ENCODE assay signal across 8 mouse cellular contexts in genomic region chr7:97332667-97333041, GRCm38 (mm10). TPM values are rescaled to one million over a fixed set of nuclear protein-coding genes. Genes with fewer than 3 reads are reported as not detected.
DNase-seq lines count a peak whose midpoint lies in the region; ATAC-seq and TF ChIP-seq lines count a peak whose summit lies in the region.

No protein-coding gene starts in this region.

- peak overlapping the region; percentile 92 for H3K27ac ChIP-seq in gastrocnemius, adult 2 months
- H3K27ac ChIP-seq in forebrain, embryonic 13.5 days: no peak overlapping the region
- H3K27ac ChIP-seq in liver, embryonic 16.5 days (ENCODE audit: low read length): no peak overlapping the region

- H3ac ChIP-seq in C2C12 (ENCODE audit: control insufficient read depth, insufficient read length, low read depth): peak overlapping the region; percentile 64

- peaks cover 26% of the 10 kb centered on the region for H3K4me1 ChIP-seq in forebrain, embryonic 13.5 days
- peaks cover 13% of the 10 kb centered on the region for H3K4me1 ChIP-seq in liver, embryonic 16.5 days (ENCODE audit: control insufficient read depth, low read depth, low read length)

- H3K4me2 ChIP-seq in forebrain, embryonic 13.5 days: peak overlapping the region; percentile 78
- peak overlapping the region; percentile 91 for H3K4me2 ChIP-seq in liver, embryonic 16.5 days (ENCODE audit: low read depth, low read length)

- WGBS in forebrain, embryonic 13.5 days: 3% methylated on average over 9 of the region's 9 CpGs
- WGBS in liver, embryonic 16.5 days (ENCODE audit: insufficient replicate concordance): 5% methylated on average over 9 of the region's 9 CpGs

- no peaks in the 10 kb centered on the region for H3K79me2 ChIP-seq in C2C12 (ENCODE audit: control insufficient read depth, insufficient read depth)

- no peak for TF ChIP-seq CTCF in gastrocnemius, adult 2 months (IDR thresholded peaks at IDR 0.05)
- no peak for TF ChIP-seq CTCF in C2C12 (IDR thresholded peaks at IDR 0.05; ENCODE audit: control insufficient read depth, insufficient read depth, insufficient read length)

- no peaks in the 10 kb centered on the region for H3K27me3 ChIP-seq in C2C12 (ENCODE audit: control insufficient read depth, insufficient read depth, insufficient read length)
- no peaks in the 10 kb centered on the region for H3K27me3 ChIP-seq in forebrain, embryonic 13.5 days
- H3K27me3 ChIP-seq in liver, embryonic 16.5 days (ENCODE audit: control insufficient read depth, insufficient read depth, low read depth, low read length): no peaks in the 10 kb centered on the region

- peak overlapping the region; percentile 79 for H3K9ac ChIP-seq in forebrain, embryonic 13.5 days
- peak overlapping the region; percentile 71 for H3K9ac ChIP-seq in liver, embryonic 16.5 days (ENCODE audit: low read depth, low read length)

- no peaks in the 10 kb centered on the region for H3K9me3 ChIP-seq in forebrain, embryonic 13.5 days (replicated peaks)
- no peaks in the 10 kb centered on the region for H3K9me3 ChIP-seq in liver, embryonic 16.5 days (replicated peaks; ENCODE audit: control insufficient read depth, low read length)

- ATAC-seq in forebrain, embryonic 13.5 days: no peak
- no peak for ATAC-seq in liver, embryonic 16.5 days (ENCODE audit: low read depth)

- no peak for DNase-seq in gastrocnemius, adult 2 months
- DNase-seq in gastrocnemius, postnatal 4 days (ENCODE audit: low spot score in 2 of 2): no peak
- DNase-seq in adrenal gland, postnatal 25 days: no peak
- no peak for DNase-seq in layer of hippocampus, adult 9-11 months
- DNase-seq in urinary bladder, postnatal 36 days (ENCODE audit: low spot score in 2 of 2): no peak

- H3K36me3 ChIP-seq in C2C12 (ENCODE audit: control insufficient read depth, insufficient read depth): no peaks in the 10 kb centered on the region
- H3K36me3 ChIP-seq in forebrain, embryonic 13.5 days (ENCODE audit: poor library complexity, severe bottlenecking): no peaks in the 10 kb centered on the region
- no peaks in the 10 kb centered on the region for H3K36me3 ChIP-seq in liver, embryonic 16.5 days (ENCODE audit: control insufficient read depth, insufficient read depth)

- H3K79me3 ChIP-seq in C2C12 (ENCODE audit: low read depth): no peaks in the 10 kb centered on the region

- intact Hi-C loops in gastrocnemius, adult 2 months (cut with DNase I): no loop called here

- peak overlapping the region; percentile 100 for H3K4me3 ChIP-seq in gastrocnemius, adult 2 months
- peak overlapping the region; percentile 49 for H3K4me3 ChIP-seq in C2C12 (ENCODE audit: insufficient read depth, poor library complexity, severe bottlenecking)
- H3K4me3 ChIP-seq in forebrain, embryonic 13.5 days: peak overlapping the region; percentile 80
- H3K4me3 ChIP-seq in liver, embryonic 16.5 days (ENCODE audit: low read depth, low read length): peak overlapping the region; percentile 82

TF ChIP-seq in C2C12, 6 proteins besides CTCF, POLR2A, EP300 and RAD21:
- TF ChIP-seq CEBPB (IDR thresholded peaks at IDR 0.05; ENCODE audit: low read depth) (no peak), MYOG (IDR thresholded peaks at IDR 0.05; ENCODE audit: control insufficient read depth, extremely low read depth, insufficient read length) (no peak), FOSL1 (IDR thresholded peaks at IDR 0.05; ENCODE audit: insufficient read depth, low read length, poor library complexity, severe bottlenecking) (no peak), USF1 (IDR thresholded peaks at IDR 0.05; ENCODE audit: low read depth) (no peak), MAX (IDR thresholded peaks at IDR 0.05) (no peak), MYOD1 (IDR thresholded peaks at IDR 0.05; ENCODE audit: control insufficient read depth, insufficient read length, low read depth) (no peak)

RNA-seq across cellular contexts. Expression of gene Kctd21, which starts 0.5 kb away (rescaled TPM):
- 1 to 10 TPM; 3.4 to 5.1 TPM for total RNA-seq in gastrocnemius, adult 2 months (2021)
- total RNA-seq in gastrocnemius, postnatal 4 days (2021): 1 to 10 TPM; 2.0 to 2.7 TPM
- polyA plus RNA-seq in C2C12 (2012; fragmentation: generic; extraction: Trizol): 0.77 TPM
- 5.3 and 6.1 TPM in 2 replicates for polyA plus RNA-seq in forebrain, embryonic 13.5 days (2015; fragmentation: Nextera tagmentation; extraction: Ambion mirVana)
- polyA plus RNA-seq in liver, embryonic 16.5 days (2015; fragmentation: Nextera tagmentation; extraction: Ambion mirVana): 1.1 and 1.4 TPM in 2 replicates
- 9.0 and 9.1 TPM in 2 replicates for total RNA-seq in adrenal gland, postnatal 25 days (2021)

RNA-seq across cellular contexts. Expression of gene Usp35, which starts 0.8 kb away (rescaled TPM):
- total RNA-seq in gastrocnemius, adult 2 months (2021): under 1 TPM; 0.45 to 0.64 TPM
- total RNA-seq in gastrocnemius, postnatal 4 days (2021): 1 to 10 TPM; 1.9 to 2.5 TPM
- 1.1 TPM for polyA plus RNA-seq in C2C12 (2012; fragmentation: generic; extraction: Trizol)
- polyA plus RNA-seq in forebrain, embryonic 13.5 days (2015; fragmentation: Nextera tagmentation; extraction: Ambion mirVana): 2.9 TPM in 2 replicates
- polyA plus RNA-seq in liver, embryonic 16.5 days (2015; fragmentation: Nextera tagmentation; extraction: Ambion mirVana): 0.09 and 0.14 TPM in 2 replicates
- total RNA-seq in adrenal gland, postnatal 25 days (2021): 6.2 and 9.4 TPM in 2 replicates

RNA-seq across cellular contexts. Expression of gene Alg8, which starts 38.8 kb away (rescaled TPM):
- total RNA-seq in gastrocnemius, adult 2 months (2021): 1 to 10 TPM; 3.1 to 4.7 TPM
- total RNA-seq in gastrocnemius, postnatal 4 days (2021): 1 to 10 TPM; 7.9 to 8.1 TPM
- 22.3 TPM for polyA plus RNA-seq in C2C12 (2012; fragmentation: generic; extraction: Trizol)
- polyA plus RNA-seq in forebrain, embryonic 13.5 days (2015; fragmentation: Nextera tagmentation; extraction: Ambion mirVana): 28.3 and 30.8 TPM in 2 replicates
- polyA plus RNA-seq in liver, embryonic 16.5 days (2015; fragmentation: Nextera tagmentation; extraction: Ambion mirVana): 29.4 and 30.2 TPM in 2 replicates
- 17.4 and 24.3 TPM in 2 replicates for total RNA-seq in adrenal gland, postnatal 25 days (2021)

Comparison
In these comparisons a context has a peak if more than half of its experiments do, and no peak if none do; other contexts are left out.
1. H3K4me3 ChIP-seq: peak in every context shown above with its lines; median percentile 100 in gastrocnemius, adult 2 months; 82 in liver, embryonic 16.5 days; 80 in forebrain, embryonic 13.5 days; 49 in C2C12.